Comparison of ENCODE assay signal across 16 mouse cellular contexts in genomic region chr4:87052881-87053280, GRCm38 (mm10).
"Had no signal": no experiment of that assay in that cellular context is flagged by ENCODE, and none has a peak within 500 bp of the region (broad histone marks: within the 10 kb centered on the region; RNA-seq: fewer than 3 reads in every experiment).

No protein-coding gene starts in this region.

- H3K27me3 ChIP-seq: neural tube, embryonic 13.5 days; neural tube, embryonic 15.5 days; stomach, embryonic 15.5 days had no signal

- H3K27ac ChIP-seq: neural tube, embryonic 13.5 days; neural tube, embryonic 15.5 days; stomach, embryonic 15.5 days; stomach, postnatal 0 days had no signal

- H3K9ac ChIP-seq: neural tube, embryonic 13.5 days; neural tube, embryonic 15.5 days; stomach, embryonic 15.5 days had no signal

- H3K4me3 ChIP-seq: neural tube, embryonic 13.5 days; neural tube, embryonic 15.5 days; stomach, embryonic 15.5 days had no signal

- H3K4me2 ChIP-seq: neural tube, embryonic 13.5 days; neural tube, embryonic 15.5 days; stomach, embryonic 15.5 days had no signal

- H3K36me3 ChIP-seq: neural tube, embryonic 13.5 days; neural tube, embryonic 15.5 days; stomach, embryonic 15.5 days had no signal

- H3K4me1 ChIP-seq: stomach, embryonic 15.5 days had no signal

- H3K9me3 ChIP-seq: neural tube, embryonic 13.5 days; neural tube, embryonic 15.5 days; stomach, embryonic 15.5 days had no signal

- DNase-seq: retina, postnatal 1 day; right cerebral cortex, adult 18-20 months; right cerebral cortex, postnatal 14 days; right cerebral cortex, postnatal 25 days; right cerebral cortex, postnatal 4 days; spleen, adult 18-20 months; thymus, adult 18-20 months; thymus, adult 2 months; thymus, postnatal 14 days; thymus, postnatal 25 days; thymus, postnatal 36 days; thymus, postnatal 4 days had no signal
